Mouse (Mus musculus) T-helper 17 cell (primary cell): ENCODE measurements around the gene Zfp983.
"Not testable (repeated sequence)": the region's sequence is repeated elsewhere in the genome, so short reads cannot be mapped to it uniquely, and the experiment has no call there.

Experiments used
- in situ Hi-C, 2 experiments: fragments of 300-600 bp; cut with MboI, MseI; formaldehyde crosslinking; loops; 1 replicate in 1 of 2; 2 replicates in 1 of 2; pipeline ENCODE4 v1.15.1; 2025; ENCODE audit warnings: high pct_unique_total_duplicates in 2 of 2

Zfp983 gene

DNA sequence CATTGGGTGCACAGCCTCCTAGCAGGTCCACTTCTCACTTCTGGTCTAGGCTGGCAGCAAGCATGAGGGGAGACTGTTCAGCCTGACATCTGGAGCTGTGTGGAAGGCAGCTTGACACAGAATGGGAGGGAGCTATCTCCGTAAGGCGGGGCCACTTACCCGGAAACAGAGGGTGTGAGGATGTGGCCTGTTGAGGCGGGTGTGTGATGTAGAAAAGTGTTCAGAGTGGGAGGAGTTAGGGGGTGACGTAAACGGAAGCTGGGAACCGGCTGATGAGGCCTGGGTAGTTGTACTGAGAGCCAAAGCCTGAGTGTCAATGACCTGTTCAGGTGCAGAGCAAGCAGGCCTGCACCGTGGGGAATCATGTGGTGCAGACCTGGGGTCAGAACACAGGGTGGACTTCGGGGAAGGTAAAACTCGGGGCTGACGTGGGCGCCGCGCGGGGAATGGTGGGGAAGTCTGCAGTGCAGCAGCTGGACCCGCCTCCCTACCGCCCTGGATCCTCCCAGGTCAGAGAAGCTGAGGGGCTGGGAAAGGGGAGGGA, at the start of gene Zfp983:
Zfp983 (plus strand) TSS at position 261 of the 544 bp plus-strand sequence.
- in situ Hi-C loops, result loop anchor here in 1 of 2 experiments (10.0 kb wide), 1 partner anchor 706 kb away; the partner anchor contains the start of gene Ppp2r1a

DNA sequence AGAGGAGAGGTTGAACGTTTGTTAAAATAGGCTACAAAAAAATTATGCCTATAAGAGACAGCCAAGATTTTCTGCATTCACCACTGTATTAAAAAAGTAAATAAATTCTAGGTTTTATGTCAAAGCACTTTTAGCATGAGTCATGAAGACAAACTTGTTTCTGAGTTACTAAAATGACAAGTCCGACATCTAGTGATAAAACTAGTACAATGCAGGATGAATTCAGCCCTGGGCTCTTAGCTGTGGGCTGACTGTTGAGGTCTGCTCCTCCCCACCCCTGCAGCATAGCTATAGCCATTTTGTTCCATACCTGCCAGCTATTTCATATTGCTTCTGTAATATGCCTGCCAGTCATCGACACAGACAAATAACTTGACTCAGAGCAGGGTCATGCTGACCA, 34.1 kb upstream of the Zfp983 start:
- in situ Hi-C loops, result no loop called here

DNA sequence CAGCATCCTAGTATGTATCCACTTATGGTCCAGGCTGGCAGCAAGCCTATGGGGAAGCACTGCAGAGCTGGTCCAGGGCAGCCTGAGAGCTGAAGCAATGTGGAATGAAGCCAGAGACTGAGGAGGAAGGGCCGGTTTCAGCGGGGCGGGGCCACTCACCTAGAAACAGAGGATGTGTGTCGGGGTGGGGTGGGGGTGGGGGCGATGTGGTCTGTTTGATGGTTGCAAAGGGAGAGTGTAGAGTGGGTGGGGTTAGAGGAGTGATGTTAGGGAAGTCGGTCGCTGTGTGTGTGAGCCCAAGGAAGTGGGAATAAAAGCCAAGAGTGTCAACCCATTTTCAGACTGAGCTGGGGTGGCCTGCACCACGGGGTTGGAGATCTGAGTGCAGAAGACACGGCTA, 33.1 kb upstream of the Zfp983 start:
- in situ Hi-C loops, result no loop called here

DNA sequence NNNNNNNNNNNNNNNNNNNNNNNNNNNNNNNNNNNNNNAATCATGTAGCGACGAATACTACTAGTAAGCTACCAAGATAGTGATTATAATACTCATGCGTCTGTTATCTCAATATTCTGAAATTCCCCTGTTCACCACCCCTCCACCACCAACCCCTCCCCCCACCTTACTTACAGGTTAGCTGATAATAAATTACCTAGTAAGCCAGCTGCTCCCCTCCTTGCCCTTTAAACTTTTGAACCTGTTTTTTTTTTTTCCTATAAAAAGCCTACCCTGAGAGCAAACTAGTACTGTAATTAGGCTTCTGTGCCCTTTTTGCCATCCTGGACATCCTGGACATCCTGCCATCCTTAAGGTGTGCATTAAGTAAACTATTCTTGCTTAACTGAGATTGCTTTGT, 26.8 kb upstream of the Zfp983 start:
- in situ Hi-C loops, result no loop called here

DNA sequence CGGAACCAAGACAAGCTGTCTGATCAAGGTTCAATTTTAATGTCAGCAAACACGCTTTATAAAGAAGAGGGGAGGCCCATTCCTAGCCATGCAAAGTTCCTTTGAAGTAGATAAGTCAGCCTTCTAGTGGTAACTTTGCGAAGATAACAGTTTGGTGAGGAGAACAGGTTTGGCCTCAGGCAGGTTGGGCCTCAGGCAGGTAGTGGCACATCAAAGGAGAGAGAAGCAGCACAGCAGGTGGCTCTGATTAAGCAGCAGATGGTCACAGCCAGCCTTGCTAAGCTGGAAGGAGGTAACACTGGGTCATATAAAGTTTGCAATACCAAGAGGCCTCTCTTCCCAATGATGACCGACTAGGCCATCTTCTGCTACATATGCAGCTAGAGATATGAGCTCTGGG, 14.7 kb upstream of the Zfp983 start:
- in situ Hi-C loops, result not testable (repeated sequence)

DNA sequence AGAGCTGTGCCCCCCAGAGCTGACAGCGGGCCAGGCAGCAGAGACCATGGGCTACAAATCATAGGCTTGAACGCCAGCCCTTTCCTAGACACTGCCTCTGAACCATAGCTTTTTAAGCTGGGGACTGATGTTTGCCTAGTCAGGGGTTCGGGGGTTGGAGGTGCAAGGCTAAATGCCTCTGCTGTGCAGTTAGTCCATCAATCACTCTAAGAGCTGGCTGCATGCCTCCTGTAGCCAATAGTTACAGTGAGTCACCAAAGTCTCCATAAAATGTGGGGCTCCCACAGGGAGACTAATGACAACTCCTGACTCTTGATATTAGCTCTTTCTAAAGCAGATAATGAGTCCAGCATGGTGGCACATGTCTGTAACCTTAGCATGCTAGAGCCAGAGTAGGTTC, 1.6 kb upstream of the Zfp983 start:
- in situ Hi-C loops, result no loop called here

DNA sequence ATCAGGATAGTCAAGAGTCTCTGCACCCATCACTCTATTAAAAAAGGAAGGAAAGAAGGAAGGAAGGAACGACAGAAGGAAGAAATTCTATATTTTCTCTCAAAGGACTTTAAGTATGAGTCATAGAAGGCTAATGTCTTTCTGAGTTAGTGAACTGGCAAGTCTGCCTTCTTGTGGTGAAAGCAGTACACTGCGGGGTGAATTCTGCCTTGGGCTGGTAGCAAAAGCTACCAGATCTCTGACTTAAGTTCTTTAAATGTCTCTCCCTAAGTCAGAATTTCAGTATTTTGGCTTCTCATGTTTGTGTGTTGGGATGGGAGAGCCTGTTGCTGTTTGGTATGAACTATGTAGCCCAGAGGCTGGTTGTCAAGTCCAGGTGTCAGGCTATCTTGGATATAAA, 488 bp upstream of the Zfp983 start:
- in situ Hi-C loops, result loop anchor here in 1 of 2 experiments (10.0 kb wide), 1 partner anchor 705 kb away; the partner anchor contains the start of gene Ppp2r1a

DNA sequence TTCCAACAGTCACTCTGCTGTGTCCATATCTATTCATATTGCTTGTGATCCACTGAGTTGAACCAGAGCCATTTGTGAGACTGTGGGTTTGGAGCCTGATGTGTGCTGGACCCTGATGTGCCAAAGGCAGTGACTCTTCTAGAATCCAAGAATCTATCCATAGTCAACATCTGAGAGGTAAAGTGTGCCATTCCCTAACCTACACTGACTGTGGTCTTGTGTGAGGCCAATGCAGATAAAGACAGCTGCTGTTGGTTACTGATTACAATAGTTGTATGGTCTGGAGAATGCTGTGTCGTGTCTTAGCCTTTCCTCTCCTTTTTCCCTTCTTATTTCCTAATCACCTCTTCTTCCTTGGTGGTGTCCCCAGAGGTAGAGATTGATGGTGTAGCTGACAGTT, 28.4 kb downstream of the Zfp983 start:
- in situ Hi-C loops, result not testable (repeated sequence)

DNA sequence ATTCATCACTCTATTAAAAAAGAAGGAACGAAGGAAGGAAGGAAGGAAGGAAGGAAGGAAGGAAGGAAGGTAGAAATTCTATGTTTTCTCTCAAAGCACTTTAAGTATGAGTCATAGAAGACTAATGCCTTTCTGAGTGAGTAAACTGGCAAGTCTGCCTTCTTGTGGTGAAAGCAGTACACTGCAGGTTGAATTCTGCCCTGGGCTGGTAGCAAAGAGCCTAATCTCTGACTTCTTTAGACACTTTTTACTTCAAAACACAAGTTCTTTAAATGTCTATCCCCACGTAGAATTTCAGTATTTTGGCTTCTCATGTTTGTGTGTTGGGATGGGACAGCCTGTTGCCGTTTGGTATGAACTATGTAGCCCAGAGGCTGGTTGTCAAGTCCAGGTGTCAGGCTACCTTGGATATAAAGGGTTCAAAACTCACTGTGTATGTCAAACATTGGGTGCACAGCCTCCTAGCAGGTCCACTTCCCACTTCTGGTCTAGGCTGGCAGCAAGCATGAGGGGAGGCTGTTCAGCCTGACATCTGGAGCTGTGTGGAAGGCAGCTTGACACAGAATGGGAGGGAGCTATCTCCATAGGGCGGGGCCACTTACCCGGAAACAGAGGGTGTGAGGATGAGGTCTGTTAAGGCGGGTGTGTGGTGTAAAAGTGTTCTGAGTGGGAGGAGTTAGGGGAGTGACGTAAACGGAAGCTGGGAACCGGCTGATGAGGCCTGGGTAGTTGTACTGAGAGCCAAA, 29.0 kb downstream of the Zfp983 start:
- in situ Hi-C loops, result no loop called here

DNA sequence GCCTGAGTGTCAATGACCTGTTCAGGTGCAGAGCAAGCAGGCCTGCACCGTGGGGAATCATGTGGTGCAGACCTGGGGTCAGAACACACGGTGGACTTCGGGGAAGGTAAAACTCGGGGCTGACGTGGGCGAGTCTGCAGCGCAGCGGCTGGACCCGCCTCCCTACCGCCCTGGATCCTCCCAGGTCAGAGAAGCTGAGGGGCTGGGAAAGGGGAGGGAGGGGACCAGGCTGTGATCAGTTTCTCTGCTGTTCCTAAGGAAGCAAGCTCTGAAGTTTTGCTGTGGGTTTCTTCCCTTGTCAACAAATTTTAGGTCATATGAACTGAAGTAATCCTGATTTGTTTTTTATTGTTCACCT, 29.6 kb downstream of the Zfp983 start:
- in situ Hi-C loops, result not testable (repeated sequence)

DNA sequence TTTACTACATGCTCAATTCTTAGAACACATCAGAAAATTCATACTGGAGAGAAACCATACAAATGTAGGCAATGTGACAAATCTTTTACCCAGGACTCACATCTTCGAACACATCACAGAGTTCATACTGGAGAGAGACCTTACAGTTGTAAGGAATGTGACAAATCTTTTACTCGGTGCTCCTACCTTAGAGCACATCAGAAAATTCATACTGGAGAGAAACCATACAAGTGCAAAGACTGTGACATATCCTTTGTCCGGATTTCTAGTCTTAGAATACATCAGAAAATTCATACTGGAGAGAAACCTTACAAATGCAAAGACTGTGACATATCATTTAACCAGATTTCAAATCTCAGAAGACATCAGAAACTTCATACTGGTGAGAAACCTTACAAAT, 41.1 kb downstream of the Zfp983 start, which contains the start of gene Gm10226:
Gm10226 (plus strand) TSS at position 301 of the 400 bp plus-strand sequence.
- in situ Hi-C loops, result no loop called here

DNA sequence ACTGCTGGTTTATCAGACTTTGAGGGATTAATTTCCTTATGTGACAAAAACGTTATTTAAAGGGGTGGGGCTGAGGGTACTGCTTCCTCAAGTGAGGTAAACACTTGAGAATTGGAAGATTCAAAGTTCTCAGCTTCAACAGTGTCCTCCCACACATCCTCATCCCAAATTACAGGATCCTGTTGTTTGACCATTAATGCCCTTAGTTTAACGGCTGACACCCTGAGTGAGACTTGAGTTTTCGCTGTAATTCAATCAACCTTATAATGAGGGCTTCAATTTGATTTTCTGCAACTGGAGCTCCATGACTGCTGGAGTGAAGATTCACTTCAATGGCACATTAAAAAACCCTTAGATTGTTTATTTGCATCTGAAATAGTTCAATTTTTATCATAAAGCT, 42.9 kb downstream of the Zfp983 start:
- in situ Hi-C loops, result no loop called here

DNA sequence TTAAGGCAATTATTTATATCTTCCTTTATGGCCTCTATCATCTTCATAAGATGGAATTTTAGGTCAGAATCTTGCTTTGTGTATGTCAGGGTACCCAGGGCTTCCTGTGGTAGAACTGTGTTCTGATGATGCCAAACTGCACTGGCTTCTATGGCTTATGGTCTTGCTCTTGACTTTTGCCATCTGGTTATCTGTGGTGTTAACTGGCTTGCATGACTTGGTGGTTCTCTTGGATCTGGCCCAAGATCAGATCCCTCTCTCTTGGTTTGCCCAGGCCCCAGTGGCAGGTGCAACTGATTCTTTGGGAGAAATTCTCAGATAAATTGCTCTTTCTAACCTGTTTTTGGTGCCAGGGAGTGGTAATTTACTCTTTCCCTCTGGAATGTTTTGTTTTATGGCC, 45.6 kb downstream of the Zfp983 start:
- in situ Hi-C loops, result no loop called here

DNA sequence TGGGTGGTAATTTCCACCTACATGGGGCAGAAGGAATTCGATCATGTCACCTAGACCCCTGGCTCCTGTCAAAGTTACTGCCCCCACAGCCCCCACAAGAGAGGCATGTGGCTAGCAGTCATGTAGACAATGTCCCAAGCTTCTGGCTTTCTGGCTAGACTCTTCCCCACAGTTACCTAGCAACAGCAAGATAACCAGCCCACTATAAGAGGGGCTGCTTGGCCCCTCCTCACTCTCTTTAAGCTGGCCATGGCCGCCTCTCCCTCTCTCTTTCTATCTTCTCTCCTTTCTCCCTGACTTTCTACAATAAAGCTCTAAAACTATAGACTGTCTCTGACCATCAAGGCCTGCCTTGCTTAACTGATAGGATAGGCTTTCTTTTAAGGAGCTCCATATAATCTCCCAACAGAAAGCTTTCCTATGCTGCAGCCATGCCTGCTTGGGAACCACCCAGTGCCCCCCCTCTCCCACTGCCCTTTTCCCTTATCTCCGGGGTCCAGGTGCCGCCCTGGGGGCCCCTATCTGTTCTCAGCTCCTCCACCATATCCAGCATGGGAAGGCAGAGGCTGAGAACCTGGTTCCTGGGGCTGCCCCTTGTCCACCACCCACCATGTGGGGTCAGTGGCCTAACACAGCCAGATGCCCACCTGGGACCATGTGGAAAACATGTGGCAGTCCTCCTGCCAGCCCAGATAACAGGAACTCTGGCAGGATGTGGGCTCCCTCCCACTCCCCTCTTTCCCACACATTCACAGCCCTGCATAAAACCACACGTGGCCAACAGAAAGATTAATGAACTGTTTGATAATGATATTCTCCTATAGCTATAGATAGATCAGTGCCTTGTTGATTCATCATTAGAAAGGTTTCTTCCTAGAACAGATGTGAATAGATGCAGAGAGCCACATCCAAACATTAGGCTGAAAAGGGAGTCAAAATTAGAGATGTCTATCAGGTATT, 52.1 kb downstream of the Zfp983 start:
- in situ Hi-C loops, result no loop called here

DNA sequence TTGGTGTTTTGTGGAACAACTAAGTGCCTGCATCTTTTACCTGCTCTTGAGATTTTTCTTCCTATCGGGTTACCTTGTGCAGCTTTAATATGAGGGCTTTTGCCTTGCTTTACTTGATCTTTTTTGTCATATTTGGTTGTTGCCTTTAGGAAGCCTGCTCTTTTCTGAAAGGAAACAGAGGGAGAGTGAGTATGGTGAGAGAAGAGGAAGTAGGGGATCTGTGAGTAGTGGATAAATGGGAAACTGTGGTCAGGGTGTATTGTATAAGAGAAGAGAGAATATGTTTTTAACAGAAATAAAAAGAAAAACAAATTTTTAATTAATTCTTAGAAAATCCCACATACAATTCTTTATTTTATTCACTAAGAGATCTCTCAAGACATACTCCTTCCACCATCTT, 53.0 kb downstream of the Zfp983 start:
- in situ Hi-C loops, result no loop called here

DNA sequence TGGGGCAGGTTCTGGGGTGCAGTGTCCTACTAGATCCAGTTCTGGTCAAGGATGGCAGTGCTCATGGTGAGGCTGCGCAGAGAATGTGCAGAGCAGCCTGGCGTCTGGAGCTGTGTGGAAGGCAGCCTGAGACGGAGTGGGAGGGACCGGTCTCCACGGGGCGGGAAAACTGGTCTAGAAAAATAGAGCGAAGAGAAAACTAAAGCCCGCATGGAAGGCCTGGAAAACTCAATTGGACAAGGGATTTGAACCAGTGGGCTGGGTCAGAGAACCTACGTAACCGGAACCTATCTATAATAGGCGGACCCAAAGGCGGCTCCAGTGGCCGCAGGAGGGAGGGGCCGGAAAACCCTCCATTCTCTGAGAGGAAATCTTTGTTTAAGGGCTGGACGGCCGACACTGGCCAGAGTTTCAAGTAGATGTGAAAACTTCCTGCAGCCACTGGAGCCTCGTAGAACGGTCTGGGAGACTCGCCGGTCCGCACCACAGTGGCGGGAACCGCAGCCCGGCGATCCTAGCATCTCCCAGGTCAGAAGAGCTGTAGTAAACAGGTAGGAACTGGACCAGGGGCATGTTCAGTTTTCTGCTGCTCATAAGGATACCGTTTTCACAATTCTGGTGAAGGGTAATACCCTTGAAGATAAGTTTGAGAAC, 57.0 kb downstream of the Zfp983 start, which contains the start of gene Zfp760:
Zfp760 (plus strand) TSS at position 399 of the 654 bp plus-strand sequence.
- in situ Hi-C loops, result loop anchor here (5.0 kb wide), 1 partner anchor 1620 kb away; no protein-coding TSS in a partner anchor

DNA sequence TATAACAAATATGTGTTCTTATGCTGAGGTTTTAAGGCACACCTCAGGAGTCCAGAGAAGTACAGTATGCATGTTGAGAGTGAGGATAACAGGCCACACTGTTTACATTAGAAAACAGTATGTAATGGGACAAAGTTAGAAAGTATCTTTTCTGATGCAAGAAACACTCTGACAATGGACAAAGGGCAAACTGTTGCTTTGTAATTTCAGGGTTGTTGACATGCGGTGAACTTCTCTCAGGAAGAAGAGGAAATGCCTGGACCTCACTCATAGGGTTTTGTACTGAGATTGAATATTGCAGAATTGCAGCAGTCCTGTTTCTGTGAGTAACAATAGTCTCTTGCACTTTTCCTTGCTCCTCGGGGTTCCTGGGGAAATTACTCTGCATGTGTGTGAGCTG, 58.0 kb downstream of the Zfp983 start:
- in situ Hi-C loops, result loop anchor here (5.0 kb wide), 1 partner anchor 1619 kb away; no protein-coding TSS in a partner anchor
